Mouse (Mus musculus) gastrocnemius, adult 8-10 months (tissue): Measurements from ENCODE around the gene Fbxo7. TPM values are rescaled to one million over a fixed set of nuclear protein-coding genes. Genes with fewer than 3 reads are reported as not detected.

Experiments used
- DNase-seq, 2 experiments: peaks; one replicate each; pipeline ENCODE4 v3.0.0; 2022; ENCODE audit warnings: low spot score in 2 of 2
- total RNA-seq, 4 experiments: library from RNA; stranded (reverse); gene quantifications; 2 replicates each; pipeline ENCODE4 v1.2.4; 2022

The Fbxo7 gene
- total RNA-seq, 4 experiments from 2014 or later, result 9.4 to 11.9 (median 10.1) TPM

- no peak for DNase-seq
Observed at GRCm38 (mm10) chr10:86034007-86034728, 12.4 kb downstream of the Fbxo7 start.

GRCm38 (mm10) chr10:86043651-86044050 is 21.9 kb downstream of the Fbxo7 start:
- DNase-seq, result no peak

- DNase-seq, result no peak
Observed at GRCm38 (mm10) chr10:86044066-86044465, 22.3 kb downstream of the Fbxo7 start.

GRCm38 (mm10) chr10:86046371-86046770 is 24.6 kb downstream of the Fbxo7 start:
- DNase-seq, result no peak

GRCm38 (mm10) chr10:86047786-86048185 is 26.0 kb downstream of the Fbxo7 start:
- DNase-seq, result no peak

DNA sequence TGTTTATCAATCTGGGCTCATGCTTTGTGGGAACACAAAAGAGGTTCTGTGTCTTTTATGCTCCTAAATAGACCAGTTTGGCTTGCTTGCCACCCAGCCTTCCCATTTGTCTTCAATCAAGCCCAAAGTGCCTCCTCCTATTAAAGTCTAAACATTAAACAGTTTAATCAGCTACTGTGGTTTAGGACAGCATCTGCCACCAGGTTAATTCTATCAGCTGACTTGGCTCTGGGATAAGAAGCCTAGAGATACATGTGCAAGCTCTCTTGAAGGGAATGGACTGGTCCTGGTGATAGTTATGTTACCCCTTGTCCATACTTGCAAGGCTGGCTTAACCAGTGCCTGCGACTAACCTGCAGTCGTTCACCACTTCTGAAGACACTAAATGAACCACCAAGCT is 28.8 kb downstream of the Fbxo7 start:
- DNase-seq, result no peak

GRCm38 (mm10) chr10:86052818-86053522 is 31.2 kb downstream of the Fbxo7 start:
- no peak for DNase-seq

DNA sequence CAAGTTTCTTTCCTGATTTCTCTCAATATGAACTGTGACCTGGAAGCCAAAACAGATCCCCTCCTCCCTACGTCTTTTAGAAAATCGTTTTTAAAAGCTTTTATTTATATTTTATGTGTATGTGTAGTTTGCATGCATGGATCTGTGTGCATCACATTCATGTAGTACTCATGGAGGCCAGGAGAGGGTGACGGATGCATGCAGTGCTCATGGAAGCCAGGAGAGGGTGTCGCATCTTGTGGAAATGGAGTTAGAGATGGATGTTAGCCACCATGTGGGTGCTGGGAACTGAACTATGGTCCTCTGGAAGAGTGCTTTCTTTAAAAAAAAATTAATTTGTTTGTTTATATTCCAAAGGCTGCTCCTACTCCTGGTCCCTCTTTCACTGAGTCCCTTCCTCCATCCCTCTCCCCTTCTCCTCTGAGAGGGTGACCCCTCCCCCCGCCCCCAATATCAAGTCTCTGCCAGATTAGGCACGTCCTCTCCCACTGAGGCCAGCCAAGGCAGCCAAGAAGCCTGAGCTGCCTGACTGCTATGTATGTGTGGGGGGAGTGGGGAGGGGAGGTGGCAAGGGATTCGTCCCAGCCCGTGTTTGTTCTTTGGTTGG is 34.6 kb downstream of the Fbxo7 start:
- no peak for DNase-seq

GRCm38 (mm10) chr10:86057286-86057685 is 35.5 kb downstream of the Fbxo7 start:
- DNase-seq, result no peak

DNA sequence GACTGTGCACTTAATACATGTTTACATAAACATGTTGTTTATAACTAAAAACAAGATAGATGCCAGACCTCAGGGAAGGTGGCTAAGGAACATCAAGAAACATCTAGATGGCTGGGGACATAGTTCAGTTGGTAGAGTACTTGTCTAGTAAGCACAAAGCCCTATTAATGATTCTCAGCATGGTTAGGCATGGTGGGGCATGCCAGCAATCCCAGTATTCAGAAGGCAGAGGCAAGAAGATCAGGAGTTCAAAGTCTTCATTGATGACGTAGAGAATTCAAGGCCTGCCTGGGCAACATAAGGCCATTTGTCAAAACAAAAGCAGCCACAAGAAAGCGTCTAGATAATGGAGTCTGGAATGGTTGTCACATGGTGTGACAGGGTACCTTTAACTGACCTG is 35.9 kb downstream of the Fbxo7 start:
- DNase-seq, result no peak

DNA sequence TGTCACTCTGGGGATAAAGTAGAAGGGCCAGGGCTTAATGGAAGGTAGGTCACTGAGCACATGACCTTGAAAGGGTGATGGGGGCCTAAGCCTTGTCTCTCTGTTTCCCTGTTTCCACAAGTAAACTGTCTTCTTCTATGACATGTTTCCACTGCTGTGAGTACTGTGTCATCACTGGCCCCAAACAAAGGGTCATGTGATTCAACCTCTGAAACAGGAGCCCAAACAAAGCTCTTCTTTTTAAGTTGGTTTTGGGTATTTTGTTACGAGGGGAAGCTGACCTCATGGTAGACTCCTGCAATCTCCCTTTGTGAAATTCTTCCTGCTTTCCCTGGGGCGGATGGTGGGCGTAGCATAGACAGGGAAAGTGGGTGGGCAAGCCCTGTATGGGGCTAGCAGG is 38.5 kb downstream of the Fbxo7 start:
- no peak for DNase-seq

GRCm38 (mm10) chr10:86062261-86063017 is 40.7 kb downstream of the Fbxo7 start:
- DNase-seq, result no peak

GRCm38 (mm10) chr10:86063018-86063384 is 41.2 kb downstream of the Fbxo7 start:
- no peak for DNase-seq

GRCm38 (mm10) chr10:86064937-86065336 is 43.2 kb downstream of the Fbxo7 start:
- peak; percentile 69 to 77 for DNase-seq

- DNase-seq, result no peak
Observed at GRCm38 (mm10) chr10:86065661-86066060, 43.9 kb downstream of the Fbxo7 start.

DNA sequence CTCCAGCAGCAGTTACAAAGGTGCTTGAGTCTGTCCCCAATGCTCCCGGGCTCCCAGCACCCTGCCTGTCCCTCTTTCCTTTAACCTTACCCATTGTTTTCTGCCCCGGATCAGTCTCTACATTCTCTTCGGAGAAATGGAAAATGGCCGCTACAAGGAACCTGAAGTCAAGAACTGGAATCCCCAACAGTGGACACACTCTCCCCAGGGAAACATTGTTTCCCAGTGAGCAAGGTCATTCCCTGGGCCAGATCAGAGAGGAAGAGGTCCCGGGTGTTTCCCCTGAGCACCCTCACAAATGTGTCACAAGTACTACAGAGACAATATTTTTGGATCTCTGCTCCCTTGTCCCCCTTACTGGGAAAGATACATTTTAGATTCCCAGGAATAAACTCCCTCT is 44.9 kb downstream of the Fbxo7 start:
- DNase-seq, result no peak

DNA sequence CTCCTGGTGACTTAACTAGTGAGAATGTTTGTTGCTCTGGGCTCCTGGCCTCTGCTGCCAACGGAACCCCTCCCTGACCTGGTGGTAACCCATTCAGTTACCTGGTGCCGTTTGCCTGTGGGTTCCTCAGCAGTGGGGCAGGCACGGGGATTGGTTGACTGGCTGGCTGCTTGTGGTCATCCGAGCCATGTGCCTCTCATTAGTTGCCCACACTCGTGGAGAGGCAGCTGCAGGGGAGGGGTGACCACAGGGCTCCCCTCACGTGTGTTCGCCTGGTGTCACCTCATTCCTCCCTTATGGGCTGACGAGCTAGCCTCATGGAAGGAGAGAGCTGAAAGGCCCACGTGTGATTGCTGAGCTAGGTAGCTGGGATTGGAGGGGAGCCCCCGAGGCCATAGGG is 46.1 kb downstream of the Fbxo7 start:
- no peak for DNase-seq

DNA sequence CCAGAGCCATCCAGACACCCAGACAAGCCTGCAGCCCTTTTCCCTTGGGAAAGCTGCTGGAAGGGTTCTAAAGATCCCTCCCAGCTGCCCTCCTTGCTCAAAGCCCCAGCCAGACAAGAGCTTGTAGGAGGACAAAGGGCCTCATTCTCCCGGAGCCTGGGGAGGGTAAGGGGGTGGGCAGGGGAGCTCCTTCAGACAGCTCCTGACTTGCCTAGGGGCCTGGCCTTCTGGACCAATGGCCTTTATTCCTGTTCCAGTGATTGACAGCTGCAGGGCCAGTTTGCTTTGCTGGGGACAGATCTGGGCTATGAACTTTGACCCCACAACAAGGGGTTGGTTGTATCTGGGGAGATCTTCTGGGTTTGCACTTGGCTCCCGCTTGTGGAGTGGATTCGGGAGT is 47.6 kb downstream of the Fbxo7 start:
- no peak for DNase-seq

DNA sequence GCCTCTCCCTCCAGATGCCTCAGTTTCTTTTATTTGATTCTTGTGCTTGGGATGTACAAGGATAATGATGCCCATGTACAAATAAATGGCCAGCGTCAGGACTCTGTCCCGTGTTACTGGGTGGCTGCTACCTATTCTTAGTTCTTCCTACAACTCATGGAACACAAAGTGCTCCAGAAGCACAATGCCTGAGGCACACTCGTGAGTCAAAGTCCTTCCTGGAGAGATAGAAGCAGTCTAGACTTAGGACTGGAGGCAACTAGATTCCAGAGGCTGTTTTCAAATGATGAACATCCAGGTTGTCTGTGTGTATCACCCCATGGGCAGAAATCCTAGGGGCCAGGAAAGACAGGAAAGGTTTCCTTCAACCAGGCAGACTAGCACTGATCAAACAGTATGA is 49.0 kb downstream of the Fbxo7 start:
- DNase-seq, result no peak

- DNase-seq, result no peak
Observed at GRCm38 (mm10) chr10:86074134-86074533, 52.4 kb downstream of the Fbxo7 start.

DNA sequence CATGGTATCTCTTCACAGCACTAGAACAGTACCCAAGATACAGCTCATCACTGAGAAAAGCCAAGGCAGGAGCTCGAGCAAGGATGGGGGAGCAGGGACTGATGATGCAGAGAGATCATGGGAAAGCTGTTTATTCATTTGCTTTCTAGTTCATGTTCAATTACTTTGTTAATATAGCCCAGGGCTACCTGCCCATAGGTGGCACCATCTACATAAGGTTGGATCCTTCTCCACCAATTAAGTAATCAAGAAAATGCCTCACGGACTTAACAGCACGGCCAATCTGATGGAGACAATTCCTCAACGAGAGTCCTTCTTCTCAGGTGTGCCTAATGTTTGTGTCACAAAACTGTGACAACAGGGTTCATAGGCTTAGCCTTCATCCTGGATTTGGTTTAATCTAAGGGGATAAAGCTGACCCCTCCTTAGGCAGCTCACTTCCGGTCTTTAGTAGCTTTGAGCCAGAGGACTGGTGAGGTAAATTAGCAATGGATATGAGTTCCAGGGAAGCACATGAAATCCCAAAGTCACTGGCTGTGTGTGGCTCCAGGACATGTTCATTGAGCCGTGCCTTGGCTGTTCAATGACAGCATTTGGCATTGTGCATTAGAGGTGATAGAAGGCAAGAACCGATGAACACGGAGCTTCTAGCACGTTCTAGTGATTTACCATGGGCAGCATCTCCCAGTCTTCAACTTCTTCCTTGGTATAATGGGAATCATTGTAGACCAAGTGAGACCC is 53.4 kb downstream of the Fbxo7 start:
- DNase-seq, result no peak
